Mouse (Mus musculus) CD4-positive, CD25-positive, alpha-beta regulatory T cell (primary cell): ENCODE results near the gene Cphx2. TPM values are rescaled to one million over a fixed set of nuclear protein-coding genes. Genes with fewer than 3 reads are reported as not detected.

Source experiments
- polyA plus RNA-seq: library from polyadenylated mRNA; unstranded; fragments of 100-300 nt; shearing (Covaris generic); gene quantifications from one replicate; pipeline ENCODE4 v1.2.1, GENCODE M21; 2017

Gene Cphx2
- polyA plus RNA-seq = not detected

DNA sequence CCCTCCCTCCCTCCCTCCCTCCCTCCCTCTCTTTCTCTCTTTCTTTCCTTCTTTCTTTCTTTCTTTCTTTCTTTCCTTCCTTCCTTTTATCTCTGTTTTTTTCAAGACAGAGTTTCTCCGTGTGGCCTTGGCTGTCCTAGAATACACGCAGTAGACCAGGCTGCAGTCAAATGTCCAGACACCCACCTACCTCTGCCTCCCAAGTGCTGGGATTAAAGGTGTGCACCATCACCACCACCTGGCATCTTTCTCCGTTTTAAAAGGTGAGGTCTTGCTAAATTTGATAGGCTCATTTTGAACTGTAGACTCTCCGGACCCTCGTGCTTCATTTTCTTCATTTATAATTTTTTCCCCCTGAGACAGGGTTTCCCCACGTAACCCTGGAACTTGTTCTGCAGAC is at the start of gene Cphx2:
Cphx2 (plus strand) TSS at position 301 of the 400 bp plus-strand sequence.

DNA sequence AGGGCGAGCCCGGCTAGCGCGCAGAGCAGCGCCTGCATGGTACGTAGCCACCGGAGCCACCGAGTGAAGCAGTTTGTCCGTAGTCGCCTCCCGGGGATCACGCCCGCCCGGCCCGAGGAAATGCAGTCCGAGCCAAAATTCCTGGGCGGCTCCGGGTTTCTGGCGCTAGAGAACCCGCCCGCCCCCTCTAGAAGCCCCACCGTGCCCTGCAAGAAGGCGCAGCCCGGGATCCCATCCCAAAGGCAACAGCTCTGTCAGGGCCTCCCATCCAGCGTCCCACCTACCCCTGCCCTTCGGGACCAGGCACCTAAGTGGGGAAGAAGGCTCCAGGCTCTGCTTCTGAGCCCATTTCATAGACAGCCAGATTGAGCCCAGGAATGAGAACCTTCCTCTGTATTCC is 38.7 kb upstream of the Cphx2 start, which contains the start of gene Gm9780:
Gm9780 (minus strand) TSS at position 101 of the 400 bp plus-strand sequence.

DNA sequence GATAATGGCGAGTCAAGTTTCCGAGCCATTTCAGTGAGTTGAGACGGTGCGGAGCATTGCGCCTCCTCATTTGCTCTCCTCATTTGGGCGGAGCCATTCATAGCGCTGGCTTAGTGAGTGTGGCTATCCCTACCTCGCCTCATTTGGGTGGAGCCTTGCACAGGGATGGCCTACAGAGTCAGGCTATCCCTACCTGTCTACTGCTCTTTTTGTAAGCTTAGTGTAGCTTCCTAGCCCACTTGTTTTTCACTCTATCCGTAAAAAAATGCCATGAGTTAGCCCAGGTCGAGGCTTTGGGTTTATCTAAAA is 14.0 kb upstream of the Cphx2 start, which contains the start of gene Tmem254c:
Tmem254c (minus strand) TSS at position 31 of the 309 bp plus-strand sequence.

DNA sequence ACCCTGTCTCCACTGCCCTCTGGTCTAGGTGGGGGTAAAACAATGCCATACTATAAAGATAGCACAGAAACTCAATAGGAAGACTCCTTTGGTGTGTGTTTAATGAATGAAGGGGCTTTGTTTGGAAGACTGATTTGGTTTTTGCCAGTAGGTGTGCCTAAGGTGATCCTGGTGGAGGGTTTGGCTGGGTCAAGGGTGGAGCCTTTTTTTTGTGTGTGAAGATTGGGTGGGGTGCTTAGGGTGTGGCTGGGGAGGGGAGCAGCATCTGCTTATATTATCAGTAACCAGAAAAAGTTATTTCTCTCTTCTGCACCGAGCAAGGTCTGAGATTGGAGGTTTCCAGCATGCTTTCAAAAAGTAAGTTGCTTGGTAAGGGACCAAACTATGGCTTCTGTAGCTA is 681 bp downstream of the Cphx2 start, which contains the start of gene Cphx3:
Cphx3 (plus strand) TSS at position 301 of the 400 bp plus-strand sequence.

DNA sequence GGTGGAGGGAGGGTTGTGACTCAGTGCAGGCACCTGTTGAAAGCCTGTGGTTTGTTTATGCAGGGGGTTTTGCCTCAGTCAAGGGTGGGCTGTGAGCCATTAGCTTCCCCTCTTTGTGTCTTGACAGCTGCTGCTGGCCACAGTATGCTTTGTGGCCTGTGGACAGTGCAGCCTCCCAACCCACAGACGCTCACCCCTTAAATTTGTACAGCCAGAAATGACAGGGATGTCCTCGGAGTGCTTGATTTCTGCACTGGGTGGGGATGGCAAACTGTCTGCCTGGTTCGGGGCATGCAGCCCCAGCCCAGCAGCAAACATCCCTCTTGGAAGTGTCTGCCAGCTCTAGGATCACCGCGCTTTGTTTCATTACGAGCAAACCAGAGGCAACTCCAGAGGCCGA is 36.8 kb downstream of the Cphx2 start, which contains the start of gene Duxbl2:
Duxbl2 (plus strand) TSS at position 200 of the 400 bp plus-strand sequence.

Other genes with a start within 250 kb of the Cphx2 start
- gene Anxa11, start 239.4 kb upstream of the Cphx2 start, polyA plus RNA-seq = 57.1 TPM
- not detected for gene Plac9a, start 178.4 kb upstream of the Cphx2 start, polyA plus RNA-seq
- 13.3 TPM for gene Tmem254a, start 153.8 kb upstream of the Cphx2 start, polyA plus RNA-seq
- gene Cphx1, start 143.2 kb upstream of the Cphx2 start, polyA plus RNA-seq = not detected
- 0.23 TPM for gene Duxbl1, start 102.9 kb upstream of the Cphx2 start, polyA plus RNA-seq
- not detected for gene Gm9780, start 38.8 kb upstream of the Cphx2 start, polyA plus RNA-seq
- 189 TPM for gene Tmem254c, start 14.2 kb upstream of the Cphx2 start, polyA plus RNA-seq
- not detected for gene Cphx3, start 781 bp downstream of the Cphx2 start, polyA plus RNA-seq
- not detected for gene Duxbl2, start 36.8 kb downstream of the Cphx2 start, polyA plus RNA-seq
- 0.29 TPM for gene Plac9b, start 101.0 kb downstream of the Cphx2 start, polyA plus RNA-seq
- 60.8 TPM for gene Tmem254b, start 125.5 kb downstream of the Cphx2 start, polyA plus RNA-seq
- not detected for gene Duxbl3, start 176.4 kb downstream of the Cphx2 start, polyA plus RNA-seq